Mouse (Mus musculus) E14TG2a.4 (cell line): ENCODE data around the gene Pacs1.

Experiments
- CTCF ChIP-seq: conservative IDR thresholded peaks from 2 replicates; pipeline ENCODE4 v1.5.1; 2014; ENCODE audit warnings: low read length
- NANOG ChIP-seq: IDR thresholded peaks from 2 replicates; pipeline ENCODE4 v1.6.1; 2014; ENCODE audit warnings: borderline replicate concordance, low read length, mixed read lengths

- no peak for TF ChIP-seq CTCF
- TF ChIP-seq NANOG = no peak
Observed at GRCm38 (mm10) chr19:5083961-5084833, 188.7 kb downstream of the Pacs1 start.
